Mouse (Mus musculus) stomach, embryonic 14.5 days (tissue): ENCODE results near the gene Pttg1. TPM values are rescaled to one million over a fixed set of nuclear protein-coding genes. Genes with fewer than 3 reads are reported as not detected.

ENCODE experiments used
- ATAC-seq: fragments of 200-750 bp; cut with Nextera tagmentation; 2 replicates; pipeline ENCODE4 v1.8.0; 2017; ENCODE audit warnings: low read depth, moderate TSS enrichment; ENCODE audit not compliant: insufficient number of reproducible peaks, insufficient read depth, low FRiP score
- H3K27ac ChIP-seq: fragments of 300-500 bp; sonication (generic); 2 replicates; pipeline ENCODE4 v1.5.1; 2014; ENCODE audit warnings: mild to moderate bottlenecking, low read length, moderate library complexity, mixed read lengths
- H3K27me3 ChIP-seq: fragments of 300-500 bp; sonication (generic); 2 replicates; pipeline ENCODE4 v1.6.1; 2014; ENCODE audit warnings: low read length, control low read depth, mixed read lengths; ENCODE audit not compliant: control insufficient read depth, insufficient read depth
- H3K36me3 ChIP-seq: fragments of 300-500 bp; sonication (generic); 2 replicates; pipeline ENCODE4 v1.6.1; 2014; ENCODE audit warnings: mild to moderate bottlenecking, control low read depth, low read length, moderate library complexity, mixed read lengths; ENCODE audit not compliant: control insufficient read depth, insufficient read depth
- H3K4me1 ChIP-seq: fragments of 300-500 bp; sonication (generic); 2 replicates; pipeline ENCODE4 v1.6.1; 2014; ENCODE audit warnings: low read length, control low read depth, mixed read lengths; ENCODE audit not compliant: control insufficient read depth, insufficient read depth
- H3K4me2 ChIP-seq: fragments of 300-500 bp; sonication (generic); replicated peaks from 2 replicates; pipeline ENCODE4 v1.6.1; 2014; ENCODE audit warnings: low read depth, low read length, control low read depth
- H3K4me3 ChIP-seq: fragments of 300-500 bp; sonication (generic); 2 replicates; pipeline ENCODE4 v1.5.1; 2014; ENCODE audit warnings: low read depth, low read length, control low read depth
- H3K9ac ChIP-seq: fragments of 300-500 bp; sonication (generic); replicated peaks from 2 replicates; pipeline ENCODE4 v1.6.1; 2014; ENCODE audit warnings: low read depth, mild to moderate bottlenecking, control low read depth, low read length, moderate library complexity, mixed read lengths
- H3K9me3 ChIP-seq: fragments of 300-500 bp; sonication (generic); 2 replicates; pipeline ENCODE4 v1.6.1; 2016; ENCODE audit warnings: low read depth, low read length, control low read depth; ENCODE audit not compliant: control insufficient read depth
- WGBS: fragments of 180-500 bp; shearing (Covaris S2); extraction: QIAGEN DNeasy Blood & Tissue Kit; methylation state at CpG from one replicate; pipeline ENCODE4 v1.1.7; 2014; 5-methylcytosine and 5-hydroxymethylcytosine counted together
- polyA plus RNA-seq: library from polyadenylated mRNA; unstranded; fragments of >200 nt; fragmentation: Nextera tagmentation; extraction: Ambion mirVana; gene quantifications from 2 replicates; pipeline ENCODE4 v1.2.1, GENCODE M21; 2014

Gene Pttg1
- polyA plus RNA-seq, 1 experiment from 2014 or later = 74.9 TPM

DNA sequence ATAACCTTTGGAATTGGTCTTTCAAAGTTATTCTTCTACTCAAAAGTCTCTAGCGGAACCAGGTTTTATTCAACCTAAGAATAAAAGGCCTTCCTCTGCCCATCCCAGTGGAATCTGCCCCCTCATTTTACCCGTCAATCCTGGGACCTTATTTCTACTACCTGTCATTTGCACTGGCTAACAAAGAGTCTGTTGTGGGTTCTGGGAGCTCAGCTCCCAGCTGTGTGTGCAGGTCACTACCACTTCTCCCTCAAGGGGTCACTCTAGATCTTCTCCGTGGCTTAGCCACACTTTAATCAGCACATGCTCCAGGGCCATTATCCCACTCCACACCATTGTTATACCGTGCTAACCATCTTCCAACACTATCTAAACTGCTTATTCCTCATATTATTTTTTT lies 26.8 kb downstream of the Pttg1 start:
- Histone ChIP-seq H3K4me2 (no peak overlapping the region), H3K36me3 (no peaks in the 10 kb centered on the region), H3K4me3 (no peak overlapping the region), H3K27me3 (no peaks in the 10 kb centered on the region), H3K9me3 (no peaks in the 10 kb centered on the region), H3K4me1 (no peaks in the 10 kb centered on the region), H3K27ac (no peak overlapping the region), H3K9ac (no peak overlapping the region)
- WGBS = 42% methylated on average over 4 of the region's 4 CpGs
- no peak for ATAC-seq

DNA sequence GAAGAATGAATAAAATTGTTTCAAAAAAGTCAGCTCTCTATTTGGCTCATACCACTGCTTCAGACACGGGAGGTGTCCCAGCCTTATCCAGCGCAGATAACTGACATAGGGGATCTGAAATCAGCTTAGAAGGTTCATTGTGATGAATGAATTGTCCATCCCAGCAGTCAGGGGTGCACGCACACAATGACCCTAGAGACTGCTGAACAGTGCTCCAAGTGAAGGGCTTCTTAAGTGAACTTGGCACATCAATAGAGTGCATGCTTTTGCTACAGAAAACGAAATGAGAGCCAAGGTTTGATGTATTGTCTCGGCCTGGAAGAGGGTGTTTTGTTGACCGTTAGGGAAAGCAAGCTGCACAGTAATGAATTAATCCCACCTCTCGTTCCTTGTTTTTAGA lies 29.4 kb downstream of the Pttg1 start:
- Histone ChIP-seq H3K4me3 (no peak overlapping the region), H3K4me1 (no peaks in the 10 kb centered on the region), H3K9ac (no peak overlapping the region), H3K27me3 (no peaks in the 10 kb centered on the region), H3K9me3 (no peaks in the 10 kb centered on the region), H3K4me2 (no peak overlapping the region), H3K36me3 (no peaks in the 10 kb centered on the region), H3K27ac (no peak overlapping the region)
- WGBS = 74% methylated on average over 7 of the region's 7 CpGs
- no peak for ATAC-seq

DNA sequence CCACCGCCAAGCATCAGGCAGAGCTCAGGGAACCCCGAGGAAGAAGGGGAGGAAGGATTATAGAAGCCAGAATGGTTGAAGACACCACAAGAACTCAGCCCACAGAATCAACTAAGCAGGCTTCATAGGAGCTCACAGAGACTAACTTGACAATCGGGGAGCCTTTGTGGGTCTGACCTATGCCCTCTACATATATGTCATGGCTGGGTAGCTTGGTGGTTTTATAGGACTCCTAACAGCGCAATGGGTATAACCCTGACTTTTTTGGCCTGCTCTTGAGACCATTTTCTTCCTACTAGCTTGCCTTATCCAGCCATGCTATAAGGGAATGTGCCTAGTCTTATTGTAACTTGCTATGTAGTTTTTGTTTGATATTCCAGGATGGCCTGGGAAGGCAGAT lies 29.8 kb downstream of the Pttg1 start:
- 91% methylated on average over 4 of the region's 4 CpGs for WGBS
- Histone ChIP-seq H3K9me3 (no peaks in the 10 kb centered on the region), H3K4me1 (no peaks in the 10 kb centered on the region), H3K4me3 (no peak overlapping the region), H3K27me3 (no peaks in the 10 kb centered on the region), H3K4me2 (no peak overlapping the region), H3K36me3 (no peaks in the 10 kb centered on the region), H3K27ac (no peak overlapping the region), H3K9ac (no peak overlapping the region)
- ATAC-seq = no peak

DNA sequence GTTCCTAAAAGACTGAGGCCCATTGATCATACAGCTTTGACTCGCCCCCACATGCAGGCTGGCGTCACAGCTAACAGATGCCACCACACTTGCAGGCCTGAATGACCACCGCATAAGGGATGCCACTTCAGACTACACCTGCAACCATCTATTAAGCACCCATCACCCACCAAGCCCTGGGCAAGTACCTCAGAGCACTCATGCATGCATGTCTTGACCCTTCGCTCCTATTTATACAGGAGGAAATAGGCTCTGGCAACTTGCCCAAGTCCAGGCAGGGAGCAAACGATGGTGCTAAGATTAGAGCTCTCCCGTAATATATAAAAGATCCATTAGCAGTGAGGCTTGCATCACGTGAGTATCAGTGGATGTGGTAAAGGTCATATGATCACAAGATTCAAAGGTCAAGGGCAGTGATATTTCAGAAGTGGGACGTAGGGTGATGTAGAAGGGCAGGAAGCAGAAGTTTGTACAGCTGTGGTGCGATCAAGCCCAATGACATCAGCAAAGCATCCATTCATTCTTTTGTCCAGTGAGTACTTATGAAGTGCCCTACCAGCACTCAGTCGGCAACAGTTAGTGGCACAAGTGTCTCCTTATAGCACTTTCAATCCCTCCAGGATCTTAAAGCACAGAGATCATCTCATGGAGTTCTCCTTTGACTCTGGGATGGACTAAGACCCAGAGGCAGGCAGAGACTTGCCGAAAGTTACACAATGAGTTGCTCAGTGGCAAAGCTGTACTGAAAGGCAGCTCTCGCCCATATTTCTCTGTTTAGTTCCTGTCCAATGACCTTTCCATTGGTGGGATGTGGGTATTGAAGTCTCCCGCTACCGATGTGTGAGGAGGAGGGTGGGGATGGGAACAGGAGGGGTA lies 30.7 kb downstream of the Pttg1 start:
- Histone ChIP-seq H3K9me3 (no peaks in the 10 kb centered on the region), H3K4me1 (no peaks in the 10 kb centered on the region), H3K9ac (no peak overlapping the region), H3K36me3 (no peaks in the 10 kb centered on the region), H3K27me3 (no peaks in the 10 kb centered on the region), H3K27ac (no peak overlapping the region), H3K4me3 (no peak overlapping the region), H3K4me2 (no peak overlapping the region)
- WGBS = 57% methylated on average over 14 of the region's 14 CpGs
- ATAC-seq = no peak

DNA sequence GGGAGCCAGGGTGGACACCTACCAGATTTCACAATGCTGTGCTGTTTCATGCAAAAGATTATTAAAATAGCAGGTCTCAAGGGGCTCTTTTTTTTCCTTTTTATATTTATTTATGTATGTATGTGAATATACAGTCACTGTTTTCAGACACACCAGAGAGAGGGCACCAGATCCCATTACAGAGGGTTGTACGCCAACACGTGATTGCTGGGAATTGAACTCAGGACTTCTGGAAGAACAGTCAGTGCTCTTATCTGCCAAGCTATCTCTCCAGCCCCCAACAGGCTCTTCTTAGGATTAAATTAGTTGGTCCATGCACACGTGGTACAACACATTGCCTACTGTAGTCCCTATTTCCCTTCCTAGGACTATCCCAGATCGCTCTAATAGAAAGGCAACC lies 32.7 kb downstream of the Pttg1 start:
- ATAC-seq = no peak
- Histone ChIP-seq H3K9me3 (no peaks in the 10 kb centered on the region), H3K4me2 (no peak overlapping the region), H3K27me3 (no peaks in the 10 kb centered on the region), H3K4me1 (no peaks in the 10 kb centered on the region), H3K36me3 (no peaks in the 10 kb centered on the region), H3K27ac (no peak overlapping the region), H3K9ac (no peak overlapping the region), H3K4me3 (no peak overlapping the region)
- 83% methylated on average over 4 of the region's 4 CpGs for WGBS

DNA sequence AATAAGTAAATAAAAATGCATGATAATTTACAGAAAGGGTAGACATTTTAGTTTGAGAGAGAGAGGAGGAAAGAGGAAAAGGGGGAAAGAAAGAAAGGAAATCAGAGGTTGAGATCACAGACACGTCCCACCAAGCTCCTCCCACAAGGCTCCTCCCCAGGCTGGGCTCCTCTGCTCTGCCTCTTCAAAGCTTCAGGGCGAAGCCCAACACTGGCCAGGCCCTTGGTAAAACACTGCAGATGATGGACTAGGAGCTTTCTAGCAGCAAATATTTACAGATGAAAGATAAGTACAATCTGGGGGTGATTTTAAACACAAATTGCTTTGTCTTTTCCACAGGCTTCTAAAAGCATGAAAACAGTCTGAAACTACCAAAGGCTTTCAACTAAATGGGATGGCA lies 33.3 kb downstream of the Pttg1 start:
- Histone ChIP-seq H3K27me3 (no peaks in the 10 kb centered on the region), H3K4me1 (no peaks in the 10 kb centered on the region), H3K27ac (no peak overlapping the region), H3K9me3 (no peaks in the 10 kb centered on the region), H3K4me3 (no peak overlapping the region), H3K36me3 (no peaks in the 10 kb centered on the region), H3K4me2 (no peak overlapping the region), H3K9ac (no peak overlapping the region)
- ATAC-seq = no peak
- 23% methylated on average over 2 of the region's 2 CpGs for WGBS

DNA sequence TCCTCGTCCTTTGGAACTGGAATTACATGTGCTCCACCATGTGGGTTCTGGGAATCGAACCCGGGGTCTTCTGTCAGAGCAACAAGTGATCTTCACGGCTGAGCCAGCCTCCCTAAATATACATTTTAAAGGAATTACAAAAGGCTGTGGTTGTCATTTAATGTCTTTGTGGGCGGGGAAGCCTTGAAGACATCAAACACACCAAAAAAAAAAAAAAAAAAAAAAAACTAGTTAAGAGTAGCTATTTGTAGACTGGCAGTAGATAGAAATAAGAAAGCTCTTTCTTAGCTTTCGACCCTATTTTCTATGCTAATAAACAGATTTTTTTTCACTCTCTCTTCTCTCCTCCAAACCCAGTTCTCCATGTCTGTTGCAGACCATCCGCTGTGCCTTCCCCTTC lies 36.9 kb downstream of the Pttg1 start:
- no peaks in the 10 kb centered on the region for H3K36me3 ChIP-seq
- WGBS = 84% methylated on average over 7 of the region's 7 CpGs
- H3K27me3 ChIP-seq = no peaks in the 10 kb centered on the region
- no peak overlapping the region for H3K27ac ChIP-seq
- no peak overlapping the region for H3K4me3 ChIP-seq
- 0 out of 2 replicates have a peak, but pooled peaks cover 3% of the 10 kb centered on the region for H3K4me1 ChIP-seq
- no peak for ATAC-seq
- no peak overlapping the region for H3K4me2 ChIP-seq
- H3K9me3 ChIP-seq = no peaks in the 10 kb centered on the region
- H3K9ac ChIP-seq = no peak overlapping the region

DNA sequence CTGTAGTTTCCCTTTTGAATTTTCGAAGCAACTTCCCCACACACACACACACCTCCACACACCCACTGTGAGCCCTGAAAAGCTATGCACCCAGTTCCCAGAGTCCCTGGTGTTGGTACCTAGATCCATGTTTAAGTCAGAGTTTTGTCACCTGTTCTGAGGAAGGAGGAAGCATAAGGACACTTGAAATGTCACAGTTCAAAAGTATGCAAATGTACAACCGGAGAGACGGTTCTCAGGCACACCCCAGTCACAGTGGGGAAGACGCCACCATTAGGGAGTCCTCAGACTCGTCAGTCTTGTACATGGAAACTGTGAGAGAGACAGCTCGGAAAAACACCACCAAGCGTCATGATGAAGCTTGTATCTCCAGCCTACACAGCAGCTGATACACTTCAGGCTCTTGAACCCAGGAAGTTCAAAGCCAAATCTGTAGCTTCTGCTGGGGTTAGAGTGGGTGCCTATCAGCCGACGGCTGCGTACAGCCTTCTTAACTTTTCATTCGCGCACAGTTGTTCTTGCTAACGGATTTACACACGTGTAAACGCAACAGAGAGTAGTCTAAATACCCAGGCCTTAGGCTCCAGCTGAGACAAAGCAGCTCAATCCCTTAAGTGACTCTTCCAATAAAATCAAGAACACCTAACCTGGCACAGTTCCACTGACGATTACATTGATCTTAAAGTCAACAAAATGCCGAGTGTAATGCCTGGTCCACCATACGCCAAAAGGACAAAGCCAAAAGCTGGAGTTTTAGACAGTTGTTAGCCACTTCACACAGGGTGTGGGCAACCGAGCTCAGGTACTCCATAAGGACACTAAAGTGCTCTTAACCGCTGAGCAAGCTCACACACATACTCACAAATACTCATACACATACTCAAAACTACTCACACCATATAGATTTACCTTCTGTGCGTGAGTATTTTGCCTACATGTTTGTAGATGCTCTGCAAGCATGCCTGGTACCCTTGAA lies 37.6 kb downstream of the Pttg1 start:
- H3K27me3 ChIP-seq = no peaks in the 10 kb centered on the region
- 0 out of 2 replicates have a peak, but pooled peaks cover 3% of the 10 kb centered on the region for H3K4me1 ChIP-seq
- no peak overlapping the region for H3K9ac ChIP-seq
- no peak overlapping the region for H3K4me3 ChIP-seq
- no peaks in the 10 kb centered on the region for H3K36me3 ChIP-seq
- WGBS = 71% methylated on average over 21 of the region's 21 CpGs
- no peak overlapping the region for H3K4me2 ChIP-seq
- no peak overlapping the region for H3K27ac ChIP-seq
- no peaks in the 10 kb centered on the region for H3K9me3 ChIP-seq
- no peak for ATAC-seq
